Mouse (Mus musculus) granulocyte monocyte progenitor cell, adult 5-6 weeks (primary cell): ENCODE results near the gene Lrp10. TPM values are rescaled to one million over a fixed set of nuclear protein-coding genes. Genes with fewer than 3 reads are reported as not detected.

Experiments used
- ATAC-seq: replicated peaks from 2 replicates; pipeline ENCODE4 v1.8.0; 2016; ENCODE audit warnings: mild to moderate bottlenecking, moderate TSS enrichment, inconsistent platforms; ENCODE audit not compliant: poor library complexity, severe bottlenecking
- total RNA-seq, 2 experiments: library from RNA; stranded (forward) in 1 of 2; stranded (reverse) in 1 of 2; fragments of 200-712, 200-1000 nt in 1 of 2; fragments of >200 nt in 1 of 2; fragmentation: Nextera tagmentation in 1 of 2; gene quantifications; 2 replicates each; pipeline ENCODE4 v1.2.3; 2014 to 2017

The Lrp10 gene
- total RNA-seq, 2 experiments from 2014 or later: 23.7 to 41.5 TPM

DNA sequence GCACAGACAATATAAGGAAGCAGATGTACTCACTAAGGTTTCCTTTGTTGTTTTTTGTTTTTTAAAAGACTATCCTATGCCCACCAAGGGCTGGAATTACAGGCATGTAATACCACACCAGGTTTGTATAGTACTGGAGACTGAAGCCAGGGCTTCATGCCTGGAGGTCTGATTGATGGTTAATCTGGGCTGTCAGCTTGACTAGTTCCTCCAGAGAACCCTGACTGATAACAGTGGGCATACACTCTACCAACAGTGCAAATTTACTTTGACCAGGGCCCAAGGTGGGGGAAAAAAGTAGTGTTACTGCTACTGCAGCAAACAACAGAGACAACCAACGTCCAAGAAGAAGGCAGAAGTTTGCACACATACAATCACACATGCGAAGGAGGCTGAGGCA lies 7.5 kb downstream of the Lrp10 start:
- ATAC-seq: no peak

DNA sequence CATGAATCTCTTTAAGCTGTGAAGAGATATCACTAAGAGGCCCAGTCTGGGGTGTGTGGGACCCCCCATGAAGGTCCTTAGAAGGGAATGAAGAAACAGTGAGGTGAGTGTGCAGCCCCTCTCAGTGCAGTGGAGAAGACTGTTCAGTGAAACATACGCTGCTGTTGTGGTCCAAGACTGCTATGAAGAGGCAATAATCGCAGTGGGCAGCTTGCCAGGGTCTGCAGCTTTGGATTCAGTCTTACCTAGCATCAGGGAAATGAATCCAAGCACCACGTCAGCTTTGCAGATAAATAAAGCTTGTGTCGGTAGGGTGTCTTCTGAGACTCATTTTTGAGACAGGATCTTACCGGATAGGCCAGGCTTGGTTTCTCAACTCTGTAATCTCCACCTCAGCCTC lies 8.7 kb downstream of the Lrp10 start:
- ATAC-seq: no peak

DNA sequence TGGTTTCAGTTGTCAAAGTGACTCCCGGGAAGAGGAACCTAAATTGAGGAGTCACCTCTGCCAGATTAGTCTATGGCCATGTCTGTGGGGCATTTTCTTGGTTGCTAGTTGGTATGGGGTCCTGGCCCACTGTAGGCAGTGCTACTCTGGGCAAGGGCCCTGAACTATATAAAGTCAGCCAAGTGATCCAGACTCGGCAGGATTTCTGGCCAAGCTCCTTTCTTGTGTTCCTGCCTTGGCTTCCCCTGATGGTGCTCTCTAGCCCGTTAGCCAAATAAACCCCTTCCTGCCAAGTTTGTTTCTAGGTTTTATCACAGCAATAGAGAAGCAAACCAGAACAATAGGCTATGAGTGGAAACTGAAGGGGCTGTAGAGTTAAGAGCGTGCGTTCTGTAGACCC lies 10.8 kb downstream of the Lrp10 start:
- ATAC-seq: no peak

DNA sequence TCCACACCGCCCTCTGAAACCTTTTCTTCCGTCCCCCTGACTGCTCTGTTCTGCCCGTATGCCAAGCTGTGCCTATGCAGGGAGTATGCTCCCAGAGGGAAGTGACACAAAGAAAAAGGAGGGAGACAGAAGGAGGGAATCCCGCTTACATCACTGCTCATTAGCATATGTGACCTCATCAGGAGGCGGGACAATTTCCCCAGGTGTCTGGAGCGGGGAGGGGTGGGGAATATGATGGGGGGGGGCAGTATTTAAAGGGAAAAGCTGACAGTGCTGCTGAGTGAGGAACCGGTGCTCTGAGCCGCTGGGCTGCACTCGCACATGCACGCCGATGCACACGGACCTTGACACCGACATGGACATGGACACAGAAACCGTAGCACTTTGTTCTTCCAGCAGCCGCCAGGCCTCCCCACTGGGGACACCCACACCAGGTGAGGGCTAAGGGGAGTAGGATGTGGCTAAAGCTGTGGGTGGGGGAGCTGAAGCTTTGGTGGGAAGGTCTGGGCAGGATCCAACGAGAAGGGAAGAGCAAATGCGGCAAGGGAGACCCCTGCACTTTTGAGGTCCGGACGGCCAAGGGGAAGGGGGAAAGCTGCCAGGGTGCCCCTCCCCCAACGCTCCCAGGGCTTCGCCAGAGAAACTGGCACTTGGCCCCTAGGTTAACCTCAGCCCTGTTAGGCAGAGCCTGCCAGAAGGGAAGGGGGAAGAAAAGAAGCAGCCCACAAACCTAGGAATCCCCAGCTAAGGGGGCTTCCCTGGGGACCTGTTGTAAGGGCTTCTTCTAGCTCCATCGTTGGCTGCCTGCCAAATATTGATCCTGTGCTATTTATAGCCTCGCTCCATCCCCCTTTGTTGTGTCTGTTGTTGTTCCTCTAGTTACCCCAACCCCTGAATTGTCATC lies 12.3 kb downstream of the Lrp10 start, which contains the start of gene Rem2:
Gene Rem2 (plus strand): TSS at position 160 of the 904 bp plus-strand sequence.
- peak; percentile 53 for ATAC-seq

DNA sequence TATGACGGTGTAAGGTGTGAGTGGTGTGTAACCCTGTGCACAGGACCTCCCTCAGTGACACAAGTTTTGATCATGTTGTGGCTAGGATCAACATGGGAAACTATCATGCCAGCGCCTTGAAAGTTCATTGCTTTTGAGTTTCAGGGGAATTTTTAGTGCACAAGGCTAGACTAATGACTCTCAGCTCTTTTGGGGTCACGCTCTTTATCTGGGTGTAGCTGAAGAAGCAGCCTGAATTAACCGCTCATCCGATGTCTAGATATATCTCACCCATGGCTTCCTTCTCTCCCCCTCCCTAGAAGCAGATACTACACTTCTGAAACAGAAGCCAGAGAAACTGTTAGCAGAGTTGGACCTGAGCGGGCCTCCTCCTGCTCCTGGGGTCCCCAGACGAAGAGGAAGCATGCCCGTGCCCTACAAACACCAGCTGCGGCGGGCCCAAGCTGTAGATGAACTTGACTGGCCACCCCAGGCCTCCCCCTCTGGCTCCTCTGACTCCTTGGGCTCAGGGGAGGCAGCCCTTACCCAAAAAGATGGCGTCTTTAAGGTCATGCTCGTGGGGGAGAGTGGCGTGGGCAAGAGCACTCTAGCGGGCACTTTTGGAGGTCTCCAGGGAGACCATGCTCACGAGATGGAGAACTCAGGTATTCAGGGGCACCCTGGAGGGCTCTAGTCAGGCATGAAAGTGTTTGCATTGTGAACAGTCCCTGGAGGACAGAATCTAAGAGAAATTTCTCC lies 13.4 kb downstream of the Lrp10 start:
- no peak for ATAC-seq

DNA sequence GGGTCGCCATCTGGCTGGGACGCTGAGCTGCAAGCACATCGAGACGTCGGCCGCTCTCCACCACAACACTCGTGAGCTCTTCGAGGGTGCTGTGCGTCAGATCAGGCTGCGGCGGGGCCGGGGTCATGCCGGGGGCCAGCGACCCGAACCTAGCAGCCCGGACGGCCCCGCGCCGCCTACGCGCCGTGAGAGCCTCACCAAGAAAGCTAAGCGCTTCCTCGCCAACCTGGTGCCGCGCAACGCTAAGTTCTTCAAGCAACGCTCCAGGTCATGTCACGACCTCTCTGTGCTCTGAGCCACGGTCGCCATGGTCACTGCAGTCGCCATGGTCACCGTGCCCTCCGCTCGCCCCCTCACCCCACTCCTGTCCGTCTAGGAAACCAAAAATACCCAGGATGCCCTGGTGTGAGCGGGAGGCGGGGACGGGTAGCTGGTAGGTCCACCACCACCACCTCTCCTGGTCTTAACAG lies 15.5 kb downstream of the Lrp10 start:
- ATAC-seq: peak; percentile 11

DNA sequence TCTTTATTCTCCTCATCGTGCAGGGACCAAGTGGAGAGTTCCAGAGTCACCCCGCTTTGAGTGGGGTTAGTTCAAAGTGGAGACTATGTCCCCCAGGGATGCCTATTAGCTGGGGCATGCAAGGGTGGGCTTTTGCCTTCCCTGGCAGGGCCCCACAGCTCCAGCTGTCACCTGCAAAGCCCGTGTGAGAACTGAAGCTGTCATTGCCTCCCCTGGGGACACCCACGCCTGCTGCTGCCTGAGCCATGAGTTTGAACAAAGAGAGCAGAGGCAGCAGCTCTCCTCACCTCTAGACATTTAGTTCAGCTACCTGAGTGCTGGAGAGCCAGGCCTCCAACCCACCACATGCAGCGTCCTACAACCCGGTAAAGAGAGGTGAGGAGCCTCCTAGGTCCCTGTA lies 16.7 kb downstream of the Lrp10 start:
- no peak for ATAC-seq

DNA sequence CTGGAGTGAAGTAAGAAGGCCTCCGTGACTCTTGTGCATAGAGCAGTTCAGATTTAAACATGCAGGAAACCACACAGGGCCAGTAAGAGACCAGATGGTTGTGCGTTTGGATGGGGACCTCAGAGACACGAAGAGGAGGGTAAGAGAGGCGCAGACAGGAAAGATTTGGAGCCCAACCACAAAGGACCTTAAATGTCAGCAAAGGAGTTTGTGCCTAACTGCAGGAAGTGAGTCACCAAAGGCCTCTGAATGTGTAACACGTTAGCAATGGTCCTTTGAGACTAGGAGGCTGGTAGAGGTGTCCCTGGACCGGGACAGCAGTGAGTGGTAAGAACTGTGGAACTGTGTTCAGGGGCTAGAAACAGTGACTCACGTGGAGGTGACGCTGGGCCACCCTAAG lies 17.5 kb downstream of the Lrp10 start:
- ATAC-seq: peak; percentile 70

DNA sequence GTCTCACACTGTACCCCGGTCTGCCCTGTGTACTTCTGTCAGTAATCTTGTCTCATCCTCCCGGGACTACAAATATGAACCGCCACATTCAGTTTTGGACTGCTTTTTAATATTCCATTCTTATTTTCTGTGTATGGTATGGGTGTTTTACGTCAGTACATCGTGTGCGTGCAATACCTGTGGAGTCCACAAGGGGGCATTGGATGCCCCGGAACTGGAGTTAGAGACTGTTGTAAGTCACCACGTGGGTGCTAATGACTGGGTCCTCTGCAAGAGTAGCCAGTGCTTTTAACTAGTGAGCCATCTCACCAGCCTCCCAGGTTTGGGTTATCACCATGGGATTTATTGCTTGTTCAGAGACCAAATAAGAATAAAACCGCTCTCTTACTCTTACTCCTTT lies 18.6 kb downstream of the Lrp10 start:
- peak; percentile 50 for ATAC-seq

DNA sequence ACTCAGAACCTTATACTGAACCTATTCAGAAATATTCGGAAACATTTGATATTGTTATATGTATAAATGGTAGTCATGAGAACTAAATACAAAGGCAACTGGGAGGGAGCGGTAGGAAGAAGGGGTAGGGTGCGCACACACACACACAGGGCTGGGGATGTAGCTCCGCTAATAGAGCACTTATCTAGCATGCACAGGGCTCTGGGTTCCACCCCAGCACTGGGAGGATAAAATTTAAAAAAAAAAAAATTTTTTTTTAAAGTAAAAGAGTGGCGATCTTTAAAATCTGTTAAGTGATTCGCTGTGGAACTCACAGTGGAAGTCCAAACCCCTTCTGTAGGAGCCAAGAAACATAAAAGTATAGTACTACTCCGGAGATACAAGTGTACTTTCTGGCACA lies 22.0 kb downstream of the Lrp10 start:
- ATAC-seq: no peak

DNA sequence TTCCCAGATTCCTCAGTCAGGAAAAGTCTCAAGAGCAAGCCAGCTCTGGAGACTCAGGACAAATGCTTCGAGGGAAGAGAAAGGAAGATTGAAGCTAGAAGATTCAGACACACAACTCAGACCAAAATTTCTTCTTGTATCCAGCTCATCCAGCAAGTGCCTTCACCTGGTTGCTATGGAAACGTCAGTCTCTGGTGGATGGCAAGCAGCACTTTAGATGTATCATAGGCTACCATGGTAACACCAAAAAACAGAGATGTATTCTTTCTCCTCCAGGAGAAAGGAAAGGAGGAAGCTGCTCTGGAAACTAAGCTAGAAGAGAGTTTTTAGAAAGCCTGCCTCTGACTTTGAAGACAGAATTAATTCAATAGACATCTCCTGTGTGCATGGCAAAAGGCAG lies 23.8 kb downstream of the Lrp10 start:
- ATAC-seq: no peak

DNA sequence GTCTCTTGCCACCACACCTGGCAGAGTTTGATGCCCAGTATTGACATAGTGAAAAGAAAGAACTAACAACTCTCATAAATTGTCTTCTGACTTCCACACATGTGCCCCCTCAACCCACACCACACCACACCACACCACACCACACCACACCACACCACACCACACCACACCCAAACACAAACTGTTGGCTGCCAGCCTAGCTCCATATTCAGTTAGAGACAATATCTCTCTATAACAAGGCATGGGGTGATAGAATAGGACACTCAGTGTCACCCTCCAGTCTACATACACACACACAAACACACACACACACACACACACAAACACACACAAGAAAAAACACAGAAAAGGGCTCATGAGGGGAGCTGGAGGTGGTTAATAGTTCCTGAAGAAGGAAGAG lies 24.4 kb downstream of the Lrp10 start:
- ATAC-seq: no peak

DNA sequence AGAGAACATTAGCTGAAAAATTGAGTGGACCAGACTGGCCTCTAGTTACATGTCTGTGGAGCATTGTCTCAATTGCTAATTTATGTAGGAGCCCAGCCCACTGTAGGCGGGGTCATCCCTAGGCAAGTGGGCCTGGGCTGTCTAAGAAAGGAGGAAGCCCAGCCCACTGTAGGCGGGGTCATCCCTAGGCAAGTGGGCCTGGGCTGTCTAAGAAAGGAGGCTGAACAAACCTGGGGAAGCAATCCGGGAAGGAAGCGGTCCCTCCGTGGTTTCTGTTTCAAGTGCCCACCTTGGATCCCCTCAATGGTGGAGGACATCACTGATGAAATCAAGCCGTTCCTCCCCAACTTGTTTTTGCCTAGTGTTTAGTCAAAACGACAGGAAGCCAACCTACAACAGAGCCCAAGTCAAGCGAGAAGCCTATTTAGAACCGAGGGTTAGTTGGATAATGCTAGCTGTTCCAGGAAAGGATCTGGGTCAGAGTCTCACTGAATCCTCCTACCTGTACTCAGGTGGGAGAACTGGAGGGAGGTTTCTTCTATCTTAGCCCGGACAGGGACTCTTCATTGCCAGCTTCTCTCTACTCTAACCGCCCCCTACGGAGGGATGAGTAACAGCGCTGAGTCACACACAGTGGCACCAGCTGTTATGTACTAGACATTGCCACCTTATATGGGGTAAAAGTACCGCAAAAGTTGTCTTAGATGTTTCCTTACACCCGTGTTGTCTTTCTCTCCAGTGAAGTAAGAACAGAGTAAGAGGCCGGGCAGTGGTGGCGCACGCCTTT lies 28.6 kb downstream of the Lrp10 start:
- ATAC-seq: peak; percentile 80

DNA sequence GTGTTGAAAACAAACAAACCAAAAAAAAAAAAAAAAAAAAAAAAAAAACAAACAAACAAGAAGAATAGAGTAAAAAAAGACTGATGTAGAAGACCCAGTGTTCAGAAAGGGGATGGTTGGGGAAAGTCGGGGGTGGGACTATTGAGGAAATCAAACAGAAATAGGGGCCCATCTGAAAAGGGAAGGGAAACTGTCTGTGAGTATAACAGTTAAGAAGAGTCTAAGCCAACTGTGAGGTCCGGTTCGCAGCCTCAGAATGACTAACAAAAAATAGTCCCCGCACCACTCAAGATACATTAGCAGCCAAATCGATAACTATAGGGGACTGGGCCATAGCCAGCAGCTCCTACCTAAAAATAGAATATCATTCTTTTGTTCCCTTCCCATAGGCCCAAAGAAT lies 29.3 kb downstream of the Lrp10 start:
- ATAC-seq: peak; percentile 53

DNA sequence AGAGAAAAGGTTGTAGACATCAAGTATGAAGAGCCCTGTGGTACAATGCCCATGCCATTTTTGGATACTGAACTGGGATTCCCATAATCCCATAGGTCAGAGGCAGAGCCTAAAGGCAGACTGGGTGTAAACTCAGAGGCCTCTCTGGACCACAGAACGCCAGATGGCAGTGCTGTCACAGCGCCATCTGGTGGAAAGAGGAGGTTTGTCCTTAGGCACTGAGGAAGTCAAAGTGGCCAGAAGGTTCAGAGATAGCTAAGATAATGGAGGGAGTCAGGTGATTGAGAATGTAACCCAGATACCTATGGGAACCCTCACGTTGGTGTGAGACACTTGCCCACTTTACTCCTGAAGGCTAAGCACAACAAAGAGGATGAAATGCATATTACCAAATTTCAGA lies 30.3 kb downstream of the Lrp10 start:
- peak; percentile 70 for ATAC-seq

DNA sequence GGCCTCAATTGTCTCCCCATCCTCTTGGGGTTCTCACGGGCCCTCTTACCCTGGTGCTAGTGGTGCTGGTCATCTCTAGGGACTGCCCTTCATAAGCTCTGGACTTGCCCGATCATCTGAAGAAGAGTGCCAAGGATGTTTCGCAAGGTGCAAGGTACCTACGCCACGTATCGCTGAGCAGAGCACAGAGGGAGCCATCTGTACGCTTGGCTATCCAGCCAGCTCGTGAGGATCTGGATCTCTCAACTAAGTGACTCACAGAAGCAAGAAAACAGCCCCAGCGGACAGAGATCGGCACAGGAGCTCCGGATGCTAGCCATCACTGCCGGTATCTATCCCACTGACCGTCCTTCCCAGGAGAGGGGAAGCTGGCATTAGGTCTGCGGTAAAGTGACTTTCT lies 32.8 kb downstream of the Lrp10 start:
- ATAC-seq: no peak

DNA sequence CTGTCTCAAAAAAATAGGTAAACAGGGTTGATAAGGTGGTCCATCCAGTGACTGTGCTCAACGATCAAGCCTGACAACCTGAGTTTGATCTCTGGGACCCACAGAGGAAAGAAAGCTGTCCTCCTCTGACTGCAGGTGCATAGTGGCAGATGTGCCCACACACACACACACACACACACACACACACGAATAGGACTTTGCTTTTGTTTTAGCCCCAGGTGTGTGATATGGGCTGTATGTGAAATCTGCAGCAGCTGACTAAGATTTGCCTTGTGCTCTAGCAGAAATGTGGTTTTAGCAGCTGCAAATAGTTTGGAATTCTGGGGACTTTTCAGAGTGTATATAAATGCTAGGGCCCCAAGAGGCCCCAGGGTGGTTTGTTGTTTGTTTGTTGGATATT lies 35.4 kb downstream of the Lrp10 start:
- ATAC-seq: no peak

DNA sequence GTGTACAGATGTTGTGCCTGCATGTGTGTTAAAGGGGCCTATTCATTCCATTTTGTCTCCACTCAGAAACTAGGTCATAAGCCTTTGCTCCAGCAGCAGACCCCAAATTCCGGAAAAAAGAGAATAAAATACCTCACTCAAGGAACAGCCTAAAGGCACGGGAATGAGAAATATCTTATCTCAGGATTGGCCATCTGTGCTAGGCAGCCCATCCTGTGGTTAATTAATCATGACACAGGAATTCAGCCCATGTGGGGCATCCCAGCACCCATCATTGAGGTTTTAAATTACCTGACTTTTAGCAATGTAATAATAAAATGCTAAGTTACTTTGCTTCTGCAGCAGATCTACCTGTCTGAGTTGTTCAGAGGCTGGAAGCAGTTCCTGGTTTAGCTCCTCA lies 37.4 kb downstream of the Lrp10 start:
- no peak for ATAC-seq

DNA sequence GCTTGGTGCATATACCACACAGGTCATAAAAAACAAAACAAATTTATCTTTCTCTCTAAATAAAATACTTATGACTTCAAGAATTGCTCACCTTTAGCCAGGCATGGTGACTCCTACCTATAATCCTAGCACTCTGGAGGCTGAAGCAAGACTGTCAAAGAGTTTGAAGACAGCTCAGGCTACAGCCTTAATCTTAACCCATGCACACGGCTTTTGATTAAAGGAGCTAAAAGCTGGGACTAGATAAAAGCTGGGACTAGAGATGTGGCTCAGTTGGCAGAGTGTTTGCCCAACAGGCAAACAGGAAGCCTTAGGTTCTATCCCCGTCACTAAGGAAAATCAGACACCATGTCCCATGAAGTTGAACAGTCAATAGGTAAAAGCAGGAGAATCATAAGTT lies 39.2 kb downstream of the Lrp10 start:
- ATAC-seq: no peak

DNA sequence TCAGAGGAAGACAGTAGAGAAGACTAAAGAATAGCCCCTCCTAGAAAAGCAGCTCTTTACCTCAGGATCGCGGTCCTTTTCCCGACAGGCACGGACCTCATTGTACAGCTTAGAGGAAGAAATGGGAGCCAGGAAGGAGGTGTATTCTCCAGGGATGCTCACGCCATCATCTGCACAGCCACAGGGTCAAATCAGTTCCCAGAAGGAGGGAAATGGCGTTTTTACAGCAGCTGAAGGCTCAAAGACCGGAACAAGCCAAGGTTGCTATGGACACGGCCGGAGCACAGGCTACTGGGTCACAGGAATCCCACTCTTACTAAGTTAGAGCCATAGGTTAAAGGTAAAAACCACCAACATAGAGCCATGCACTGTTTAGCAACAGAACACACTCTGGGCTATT lies 45.8 kb downstream of the Lrp10 start:
- no peak for ATAC-seq
